Mouse (Mus musculus) heart, adult 9 months (tissue): ENCODE data around the gene Stra8.

Experiments used
- DNase-seq, 2 experiments: peaks; one replicate each; pipeline ENCODE4 v3.0.0; 2022; ENCODE audit warnings: low spot score in 2 of 2

Gene Stra8

DNA sequence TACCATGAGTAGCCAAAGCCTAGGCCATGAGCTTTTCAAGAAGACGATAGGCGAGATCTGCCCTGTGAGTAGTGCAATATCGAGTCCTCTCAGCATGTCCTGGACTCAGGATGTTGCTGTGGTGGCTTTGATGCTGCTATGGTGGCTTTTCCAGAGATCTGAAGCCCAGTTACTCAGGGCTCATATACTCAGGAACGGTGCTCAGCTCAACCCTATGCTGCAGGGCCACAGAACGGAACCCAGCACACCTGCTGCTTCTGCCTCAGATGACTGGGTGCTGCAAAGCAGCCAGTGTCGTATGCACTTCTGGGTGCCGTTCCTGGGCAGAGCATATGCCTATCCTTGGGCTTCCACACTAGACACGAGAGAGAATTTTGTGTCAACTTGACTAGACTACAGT lies 19.5 kb downstream of the Stra8 start:
- DNase-seq: no peak

DNA sequence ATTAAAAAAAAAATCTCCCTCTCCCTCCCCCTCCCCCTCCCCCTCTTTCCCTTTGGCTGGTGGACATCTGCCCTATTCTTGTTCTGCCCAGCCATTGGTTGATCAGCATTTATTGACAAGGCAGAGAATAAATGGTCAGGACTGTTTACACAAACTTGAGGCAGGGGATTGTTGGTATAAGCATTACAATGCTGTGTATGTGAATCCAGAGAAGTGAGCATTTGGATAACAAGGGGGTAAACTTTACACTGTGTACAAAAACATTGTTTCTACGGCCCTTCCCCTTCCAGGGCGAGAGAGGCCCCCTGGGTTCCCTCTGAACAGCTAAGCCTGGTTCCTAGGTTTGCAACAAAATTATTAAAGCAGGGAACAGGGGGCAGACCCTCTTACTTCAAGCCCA lies 21.5 kb downstream of the Stra8 start:
- no peak for DNase-seq

DNA sequence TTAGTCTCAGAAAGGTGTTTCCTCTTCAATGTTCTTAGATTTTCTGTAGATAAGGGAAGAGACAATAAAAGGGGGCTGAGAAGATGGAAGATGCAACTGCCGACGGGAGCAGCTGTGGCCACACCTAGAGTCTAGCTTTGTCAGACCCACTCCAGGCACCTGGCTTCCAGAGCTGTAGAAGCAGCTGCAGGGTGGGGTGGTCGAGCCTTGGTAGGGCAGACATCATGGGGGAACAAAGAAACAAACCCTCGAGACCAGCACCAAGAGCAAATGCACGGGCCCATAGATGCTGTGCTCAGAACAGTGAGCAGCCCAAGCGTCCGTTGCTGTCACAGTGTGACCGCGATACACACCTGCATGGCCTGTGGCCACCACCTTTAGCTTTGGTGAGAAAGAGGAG lies 22.5 kb downstream of the Stra8 start:
- no peak for DNase-seq

DNA sequence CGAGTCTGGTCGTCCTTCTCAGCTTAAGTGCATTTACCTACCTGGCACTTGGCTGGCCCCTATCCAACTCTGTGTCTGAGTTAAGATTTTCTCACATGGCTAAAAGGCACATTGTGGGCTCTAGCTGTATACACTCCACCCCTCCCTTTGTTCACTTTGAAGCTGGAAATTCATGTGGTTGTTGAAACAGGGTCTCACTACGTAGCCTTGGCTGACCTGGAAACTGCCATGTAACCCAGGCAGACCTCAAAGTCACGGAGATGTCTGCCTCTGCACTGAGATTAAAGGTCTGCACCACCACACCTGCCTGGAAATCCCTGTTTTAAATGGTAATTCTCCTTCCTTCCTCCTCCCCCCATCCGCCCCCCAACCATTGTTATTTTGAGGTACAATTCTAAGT lies 23.5 kb downstream of the Stra8 start:
- no peak for DNase-seq

DNA sequence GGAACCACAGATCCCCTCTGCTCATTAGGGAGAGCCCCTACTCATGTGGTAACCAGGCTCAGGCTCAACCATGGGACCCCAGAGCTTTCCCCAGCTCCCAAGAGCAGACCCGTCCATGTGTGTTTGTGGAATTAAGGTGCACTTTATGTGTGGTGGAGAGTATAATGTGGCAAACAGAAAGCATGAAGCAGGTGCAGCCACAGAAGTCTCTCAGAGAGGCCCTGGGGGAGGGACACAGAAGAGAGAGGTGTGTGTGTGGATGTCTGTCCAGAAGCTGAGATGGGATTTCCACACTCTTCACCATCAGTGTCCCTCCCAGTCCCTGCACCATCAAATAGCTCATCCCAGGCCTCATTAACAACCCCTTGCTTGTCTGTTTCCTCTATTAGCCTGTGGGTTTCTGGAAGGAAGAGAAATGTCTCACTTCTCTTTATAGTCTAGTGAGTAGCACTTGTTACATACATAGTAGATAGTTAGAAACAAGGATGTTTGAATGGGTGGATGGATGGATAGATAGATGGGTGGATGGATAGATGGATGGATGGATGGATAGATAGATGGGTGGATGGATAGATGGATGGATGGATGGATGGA lies 26.6 kb downstream of the Stra8 start:
- no peak for DNase-seq

DNA sequence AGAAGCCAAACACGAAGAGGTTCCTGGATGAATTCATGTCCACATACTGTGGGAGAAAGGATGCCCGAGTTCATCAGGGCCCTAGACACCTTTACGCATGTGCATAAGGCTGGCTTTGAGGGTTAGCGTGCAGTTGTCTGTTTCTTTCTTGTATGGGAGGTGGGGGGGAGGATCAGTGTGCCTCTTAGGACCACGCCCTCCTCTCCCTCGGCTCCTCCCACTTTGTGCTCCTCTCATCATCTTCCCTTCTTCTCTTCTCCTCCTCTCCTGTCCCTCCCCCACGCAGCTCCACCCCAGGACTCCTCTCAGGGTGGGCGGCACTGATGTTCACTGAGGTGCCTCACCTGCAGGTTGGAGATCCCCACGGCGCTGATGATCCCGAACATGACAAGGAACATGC lies 28.5 kb downstream of the Stra8 start:
- no peak for DNase-seq

DNA sequence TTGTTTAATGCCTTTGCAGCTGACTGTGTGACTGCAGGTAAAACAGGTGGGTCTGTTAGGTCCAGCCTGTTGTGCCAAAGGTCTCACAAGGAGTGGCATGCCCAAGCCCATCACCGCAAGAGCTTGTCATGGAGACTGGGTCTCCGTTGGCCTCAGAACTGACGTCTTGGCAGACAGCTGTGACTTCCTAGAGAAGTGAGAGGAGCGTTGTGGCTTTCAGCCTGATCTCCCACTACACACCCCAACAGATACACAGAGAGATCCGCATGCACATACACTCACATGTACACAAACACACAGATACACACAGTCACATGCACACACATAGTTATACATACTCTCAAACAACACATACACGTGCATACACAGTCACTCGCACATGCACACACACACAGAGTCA lies 31.6 kb downstream of the Stra8 start:
- DNase-seq: no peak

DNA sequence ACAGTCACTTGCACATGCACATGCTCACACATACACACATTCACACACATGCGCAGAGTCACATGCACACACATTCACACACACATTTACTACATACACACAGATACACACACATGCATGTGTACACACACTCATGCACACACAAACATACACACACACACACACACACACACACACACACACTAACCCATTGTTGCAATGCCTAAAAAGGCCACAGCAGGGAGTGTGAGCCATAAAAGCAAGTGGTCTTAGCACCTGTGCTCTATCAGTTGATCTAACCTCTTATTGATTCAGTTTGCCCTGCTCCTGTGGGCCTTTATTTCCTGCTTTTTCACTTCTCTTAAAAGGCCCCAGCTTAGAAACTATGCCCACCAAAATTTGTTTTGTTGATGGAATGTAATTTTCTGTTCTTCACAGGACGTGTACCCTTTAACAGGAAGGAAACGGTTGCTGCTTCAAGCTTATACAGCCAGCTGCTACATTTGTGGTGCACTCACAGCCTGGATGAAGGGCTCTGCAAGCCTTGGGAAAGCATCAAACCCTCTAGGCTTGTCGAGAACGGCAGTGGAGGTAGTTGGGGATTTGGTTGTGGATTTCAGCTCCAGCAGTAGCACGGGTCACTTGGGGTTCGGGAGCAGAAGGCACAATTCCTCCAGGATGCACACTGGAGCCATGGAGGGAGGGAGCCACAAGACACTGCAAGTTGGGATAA lies 32.1 kb downstream of the Stra8 start:
- DNase-seq: no peak

DNA sequence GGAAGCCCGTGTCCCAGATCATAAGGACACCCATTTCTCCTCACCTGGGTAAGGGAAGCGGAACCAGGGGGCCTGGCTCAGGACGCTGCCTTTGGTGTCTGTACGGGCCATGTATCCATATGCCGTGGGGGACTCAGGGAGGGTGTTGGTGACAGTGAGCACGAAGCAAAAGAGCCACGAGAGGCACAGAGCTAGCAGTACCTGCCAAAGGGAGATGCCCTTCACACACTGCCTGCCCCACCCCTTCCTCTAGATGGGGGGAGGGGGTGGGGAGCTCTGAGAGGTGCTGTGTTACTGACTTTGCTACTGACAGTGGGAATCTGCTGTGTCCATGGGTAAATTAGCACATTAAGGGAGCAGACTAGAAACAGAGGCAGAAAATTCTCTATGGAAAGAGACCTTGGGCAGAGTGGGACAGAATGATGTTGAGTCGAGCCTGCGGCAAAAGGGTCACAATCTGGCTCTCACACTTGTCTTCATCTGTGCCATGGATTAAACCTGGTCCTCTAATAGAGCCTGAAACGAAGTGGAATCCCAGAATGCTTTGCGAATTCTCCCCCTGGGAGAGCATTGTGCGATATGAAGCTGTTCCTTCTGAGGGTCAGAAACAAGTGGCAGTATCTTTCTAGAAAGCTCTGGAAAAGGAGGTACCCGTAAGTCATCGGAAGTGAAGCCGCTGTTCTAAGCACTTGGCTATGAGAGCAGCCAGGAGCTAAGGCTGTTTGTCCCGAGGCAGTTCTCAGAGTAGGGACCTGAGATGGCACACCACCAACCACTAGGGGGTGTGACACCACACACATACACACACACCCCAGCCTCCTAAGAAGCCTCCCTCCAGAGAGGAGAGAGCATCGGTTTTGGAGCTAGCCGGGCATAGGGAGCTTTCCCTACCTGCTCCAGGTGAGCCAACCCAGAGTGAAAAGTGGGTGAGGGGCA lies 35.2 kb downstream of the Stra8 start:
- DNase-seq: no peak

DNA sequence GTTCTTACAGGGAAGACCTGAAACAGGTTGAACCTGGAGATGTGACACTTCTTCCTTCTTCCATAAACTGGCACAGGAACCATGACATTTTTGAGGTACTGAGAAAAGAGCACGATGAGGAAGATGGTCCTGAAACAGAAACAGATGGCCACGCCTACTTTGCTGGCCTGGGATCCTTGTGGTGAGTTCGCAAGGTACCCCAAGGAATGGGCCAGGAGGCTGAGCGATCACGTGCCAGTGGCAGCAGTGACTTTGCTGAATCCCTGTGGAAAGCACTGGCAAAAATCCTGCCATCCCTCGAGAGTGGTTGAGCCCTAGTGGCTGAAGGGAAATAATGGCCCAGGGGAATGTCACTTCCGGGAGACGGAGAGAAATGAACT lies 35.9 kb downstream of the Stra8 start:
- no peak for DNase-seq

DNA sequence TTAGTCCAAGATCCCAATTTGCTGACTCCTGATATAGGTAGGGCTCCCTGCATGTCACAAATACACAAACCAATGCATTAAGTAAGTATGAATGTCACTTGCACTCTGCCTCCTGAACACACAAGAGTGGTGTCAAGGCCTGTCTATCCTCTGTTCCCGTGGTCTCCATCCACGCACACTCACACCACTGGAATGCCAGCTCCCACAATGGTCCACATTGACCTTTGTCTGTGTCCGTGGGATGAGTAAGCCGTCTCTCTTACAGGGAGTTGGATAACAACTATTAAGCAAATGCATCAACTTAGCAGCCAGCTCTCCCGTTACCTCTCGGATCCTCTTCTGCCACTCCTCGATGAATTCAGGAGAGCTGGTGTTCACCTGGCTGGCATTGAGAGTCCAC lies 39.2 kb downstream of the Stra8 start:
- DNase-seq: no peak

DNA sequence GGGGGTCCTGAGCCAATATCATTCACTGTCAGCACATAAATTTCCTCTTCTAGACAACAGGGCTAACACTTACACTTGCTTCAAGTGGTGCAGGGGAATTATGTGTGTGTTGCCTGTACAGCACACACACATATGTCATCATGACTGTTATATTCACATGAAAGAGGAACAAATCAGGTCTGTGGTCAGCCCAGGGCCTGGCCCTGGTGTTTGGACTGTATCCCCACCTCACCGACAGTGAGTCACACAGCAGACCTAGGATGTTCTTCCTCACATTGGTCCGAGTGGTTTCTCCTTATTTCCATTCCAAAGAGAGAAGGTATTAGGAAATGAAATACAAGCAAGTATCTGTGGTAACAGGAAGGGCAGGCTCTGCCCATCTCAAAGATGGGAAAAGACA lies 44.6 kb downstream of the Stra8 start:
- DNase-seq: no peak

DNA sequence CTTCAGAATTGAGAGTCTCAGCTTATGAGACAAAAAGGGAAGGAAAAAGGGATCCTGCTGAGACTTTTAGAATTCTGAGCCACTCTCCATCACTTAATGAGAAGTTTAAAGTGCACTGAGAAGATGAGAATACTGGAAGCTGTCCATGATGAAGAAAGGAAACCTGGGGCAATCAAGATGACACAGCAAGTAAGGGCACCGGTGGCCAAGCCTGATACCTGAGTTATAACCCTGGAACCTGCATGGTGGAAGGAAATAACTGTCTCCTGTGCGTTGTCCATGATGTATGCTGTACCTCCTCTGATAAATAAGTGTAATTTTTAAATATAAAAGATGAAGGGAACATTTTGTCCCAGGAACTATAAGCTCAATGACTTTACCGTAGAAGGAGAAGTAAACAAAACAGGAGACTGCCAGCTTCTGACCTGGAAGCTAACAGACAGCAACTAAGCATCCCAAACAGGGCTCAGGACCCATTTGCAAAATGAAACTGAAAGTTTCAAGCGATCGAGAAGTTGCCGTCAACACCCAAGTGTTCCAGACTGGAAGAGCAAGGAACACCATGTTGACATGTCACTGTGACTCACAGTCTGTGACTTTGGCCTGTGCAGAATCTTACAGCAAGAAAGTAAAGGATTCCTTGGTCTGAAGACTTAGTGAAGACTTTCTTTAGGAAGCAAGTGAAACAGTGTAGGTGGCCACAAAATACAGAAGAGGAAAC lies 46.0 kb downstream of the Stra8 start:
- peak in 1 of 2 experiments; percentile 5 for DNase-seq

DNA sequence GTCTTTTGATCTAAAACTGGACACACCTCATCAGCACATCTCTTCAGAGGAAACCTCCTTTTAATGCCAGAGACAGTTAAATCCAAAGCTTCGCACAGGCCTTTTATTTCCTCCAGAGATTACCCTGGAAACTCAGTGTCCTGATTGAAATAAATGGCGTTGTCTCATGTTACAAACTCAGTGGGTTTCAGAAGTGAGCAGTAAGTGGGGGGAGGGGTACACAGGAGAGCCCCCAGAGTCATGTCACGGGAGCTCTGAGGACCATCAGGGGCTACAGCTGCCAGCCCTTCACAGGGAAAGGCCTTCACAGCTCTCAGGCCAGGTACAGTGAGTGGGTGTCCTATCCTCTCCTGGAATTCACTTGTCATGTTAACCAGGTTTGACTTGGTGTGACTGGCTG lies 51.2 kb downstream of the Stra8 start:
- no peak for DNase-seq

DNA sequence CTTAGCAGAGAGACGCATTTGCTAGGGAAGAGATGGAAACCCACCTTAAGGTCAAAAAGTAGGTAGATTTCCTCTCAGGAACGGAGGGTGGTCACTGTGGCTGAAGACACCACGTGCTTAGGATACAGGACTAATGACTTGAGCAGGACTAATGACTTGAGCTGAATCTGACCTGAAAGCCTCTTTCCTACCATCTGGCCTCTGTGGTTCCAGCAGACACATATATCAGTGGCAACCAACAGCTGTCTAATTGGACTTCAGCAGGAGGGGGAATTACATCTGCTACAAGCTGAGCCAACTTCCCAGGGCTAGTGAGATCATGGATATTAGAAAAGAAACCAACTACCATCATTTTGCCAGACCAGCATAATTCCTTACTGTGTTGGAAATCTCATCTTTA lies 59.3 kb downstream of the Stra8 start:
- DNase-seq: no peak

DNA sequence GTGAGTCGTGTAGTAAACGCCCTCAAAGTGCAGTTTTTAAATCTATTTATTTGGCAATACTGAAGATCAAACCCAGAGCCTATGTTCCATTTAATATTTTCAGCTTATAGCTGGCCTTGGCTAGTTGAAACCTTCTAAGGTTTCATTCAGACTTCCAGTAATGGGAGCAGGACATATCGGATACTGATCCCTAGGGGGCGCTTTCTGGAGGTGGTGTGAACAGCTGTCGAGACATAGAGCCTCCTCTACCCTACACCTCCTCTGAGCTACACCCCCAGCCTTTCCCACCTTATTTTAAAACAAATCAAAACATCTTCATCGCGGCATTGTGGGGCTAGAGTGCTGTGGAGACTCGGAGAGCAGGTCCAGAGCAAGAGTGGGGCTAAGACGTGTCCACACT lies 60.7 kb downstream of the Stra8 start:
- no peak for DNase-seq

DNA sequence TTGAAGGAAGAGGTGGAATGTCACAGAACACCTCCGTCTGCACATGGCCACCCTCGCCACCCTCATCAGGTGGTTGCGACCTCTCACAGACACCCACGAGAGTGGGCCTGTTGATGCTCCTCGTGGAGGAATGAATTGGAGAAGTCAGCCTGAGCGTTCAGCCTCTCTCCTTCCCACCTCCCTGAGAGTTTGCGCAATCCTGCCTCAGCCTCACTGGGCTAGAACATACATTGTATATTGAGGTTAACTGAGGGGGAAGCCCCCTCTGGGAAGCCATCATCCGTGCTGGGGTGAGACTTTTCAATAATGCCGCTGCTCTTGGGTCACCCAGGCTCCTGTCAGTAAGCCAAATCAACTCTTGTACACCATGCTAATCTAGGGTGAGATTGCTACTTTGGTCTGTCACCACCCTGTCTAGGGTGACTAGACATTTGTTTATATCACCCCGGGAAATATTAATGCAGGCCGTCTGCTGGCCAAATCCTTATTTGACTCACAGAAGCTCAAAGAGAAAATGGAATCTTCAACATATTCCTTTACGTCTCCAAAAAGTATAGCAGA lies 67.2 kb downstream of the Stra8 start:
- DNase-seq: no peak

DNA sequence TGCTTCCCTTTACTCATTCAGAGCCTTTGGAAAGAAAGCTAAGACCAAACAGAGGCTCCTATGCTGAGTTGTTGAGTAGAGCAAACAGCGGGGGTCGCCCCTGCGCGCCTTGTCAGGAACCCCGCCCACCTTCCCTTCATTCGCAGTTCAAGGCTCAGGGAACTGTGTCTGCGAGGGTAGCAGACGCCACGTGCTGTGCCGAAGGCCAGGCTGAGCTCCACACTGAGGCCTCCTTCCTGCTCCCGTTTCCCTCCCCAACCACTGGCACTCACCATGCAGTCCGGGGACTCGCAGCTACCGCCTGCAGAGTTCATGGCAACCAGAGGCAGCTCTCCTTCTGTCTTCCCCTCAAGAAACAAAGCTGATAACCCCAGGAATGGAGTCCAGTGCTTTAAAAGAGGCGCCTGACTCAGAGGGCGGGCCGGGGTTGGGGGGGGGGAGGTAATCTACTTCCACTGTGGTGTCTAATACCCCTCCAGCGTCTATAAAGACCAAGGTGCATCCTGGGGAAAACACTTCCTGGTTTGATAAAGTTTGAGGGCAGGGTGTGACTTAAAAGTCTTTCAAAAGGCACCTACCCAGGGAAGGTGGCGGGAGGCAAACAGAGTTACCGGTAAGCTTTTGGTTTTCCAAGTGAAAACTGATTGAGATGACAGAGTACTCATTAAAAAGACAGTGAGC lies 68.3 kb downstream of the Stra8 start, which contains the start of gene Slc23a4:
Gene Slc23a4, minus strand, starts transcription at position 324 of the 681 bp plus-strand sequence.
- no peak for DNase-seq
